In the genomic region with DNA sequence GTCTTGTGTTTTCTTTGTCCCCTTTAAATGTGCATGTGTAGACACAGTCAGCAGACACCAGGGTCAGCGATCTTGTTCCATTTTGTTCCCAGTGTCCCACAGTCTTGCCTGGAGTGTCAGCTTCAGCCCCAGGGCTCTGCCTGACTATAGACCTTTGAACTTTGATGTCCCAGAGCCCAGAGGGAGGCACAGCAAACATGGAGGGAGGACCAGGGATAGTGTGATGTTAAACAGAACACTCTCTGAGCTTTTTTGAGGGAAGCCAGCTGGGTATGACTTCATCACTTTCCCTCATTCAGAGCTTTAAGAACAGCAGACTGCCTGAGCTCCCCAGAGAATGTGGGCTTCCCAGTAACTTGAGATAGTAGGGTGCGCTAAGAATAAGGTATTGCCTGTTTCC, we compare ENCODE assay signal across 21 mouse cellular contexts. TPM values are rescaled to one million over a fixed set of nuclear protein-coding genes. Genes with fewer than 3 reads are reported as not detected.
DNase-seq lines count a peak whose midpoint lies in the region; ATAC-seq and TF ChIP-seq lines count a peak whose summit lies in the region.
"Had no signal": no experiment of that assay in that cellular context is flagged by ENCODE, and none has a peak within 500 bp of the region (broad histone marks: within the 10 kb centered on the region; RNA-seq: fewer than 3 reads in every experiment).

No protein-coding gene starts in this region.

- no peak for TF ChIP-seq POLR2A in cerebellum, adult 2 months (IDR thresholded peaks at IDR 0.05; ENCODE audit: borderline replicate concordance, insufficient read depth, low read length)

- peaks cover 16% of the 10 kb centered on the region; the same call in 1 of the 2 replicates for H3K4me1 ChIP-seq in embryonic facial prominence, embryonic 12.5 days
- peaks cover 19% of the 10 kb centered on the region for H3K4me1 ChIP-seq in heart, embryonic 16.5 days (ENCODE audit: control insufficient read depth, insufficient read depth, low read length)
- H3K4me1 ChIP-seq in liver, embryonic 14.5 days (replicated peaks; ENCODE audit: control insufficient read depth in 2 of 2, insufficient read depth in 2 of 2, low read length in 1 of 2), result peaks cover 0 to 7% of the 10 kb centered on the region in 2 experiments; a peak in 1 of 4 replicates
- no peaks in the 10 kb centered on the region for H3K4me1 ChIP-seq in cerebellum, adult 2 months (ENCODE audit: control insufficient read depth, insufficient read depth, low read length)
- no peaks in the 10 kb centered on the region for H3K4me1 ChIP-seq in midbrain, embryonic 13.5 days (replicated peaks)
- H3K4me1 ChIP-seq: neural tube, embryonic 13.5 days had no signal

- no peaks in the 10 kb centered on the region for H3K27me3 ChIP-seq in embryonic facial prominence, embryonic 12.5 days
- no peaks in the 10 kb centered on the region for H3K27me3 ChIP-seq in heart, embryonic 16.5 days (ENCODE audit: control insufficient read depth, insufficient read depth, low read length)
- H3K27me3 ChIP-seq in liver, embryonic 14.5 days (ENCODE audit: control insufficient read depth, insufficient read depth, low read length), result no peaks in the 10 kb centered on the region
- H3K27me3 ChIP-seq in cerebellum, adult 2 months (ENCODE audit: control insufficient read depth, insufficient read depth, low read length), result no peaks in the 10 kb centered on the region
- H3K27me3 ChIP-seq in midbrain, embryonic 13.5 days, result no peaks in the 10 kb centered on the region
- H3K27me3 ChIP-seq: CH12.LX; neural tube, embryonic 13.5 days had no signal

- intact Hi-C loops in heart, postnatal 25 days (cut with DNase I), result no loop called here

- peak; percentile 44 for ATAC-seq in embryonic facial prominence, embryonic 12.5 days (ENCODE audit: insufficient number of reproducible peaks, insufficient read depth, low FRiP score, low TSS enrichment)
- peak; percentile 49; the same call in 1 of the 2 replicates for ATAC-seq in heart, embryonic 16.5 days (replicated peaks; ENCODE audit: extremely low read depth, insufficient read depth, low FRiP score)
- 0 out of 2 replicates have a peak, but pooled peaks have one; percentile 21 for ATAC-seq in liver, embryonic 14.5 days (ENCODE audit: insufficient read depth)
- ATAC-seq in midbrain, embryonic 13.5 days, result no peak

- no peak overlapping the region for H3K4me3 ChIP-seq in embryonic facial prominence, embryonic 12.5 days
- H3K4me3 ChIP-seq in heart, embryonic 16.5 days (ENCODE audit: low read length), result no peak overlapping the region
- no peak overlapping the region for H3K4me3 ChIP-seq in liver, embryonic 14.5 days (ENCODE audit: insufficient read depth in 1 of 2, low read depth in 2 of 2, low read length in 2 of 2)
- no peak overlapping the region for H3K4me3 ChIP-seq in cerebellum, adult 2 months (replicated peaks; ENCODE audit: insufficient read depth, low read depth, low read length)
- H3K4me3 ChIP-seq in midbrain, embryonic 13.5 days (replicated peaks), result no peak overlapping the region
- H3K4me3 ChIP-seq: layer of hippocampus, adult 2 months; neural tube, embryonic 13.5 days had no signal

- H3K36me3 ChIP-seq in embryonic facial prominence, embryonic 12.5 days, result no peaks in the 10 kb centered on the region
- no peaks in the 10 kb centered on the region for H3K36me3 ChIP-seq in heart, embryonic 16.5 days (ENCODE audit: control insufficient read depth, insufficient read depth)
- no peaks in the 10 kb centered on the region for H3K36me3 ChIP-seq in liver, embryonic 14.5 days (replicated peaks; ENCODE audit: control insufficient read depth, insufficient read depth, low read depth)
- no peaks in the 10 kb centered on the region for H3K36me3 ChIP-seq in midbrain, embryonic 13.5 days
- H3K36me3 ChIP-seq: neural tube, embryonic 13.5 days had no signal

- WGBS in embryonic facial prominence, embryonic 12.5 days, result 65% methylated on average over 2 of the region's 2 CpGs
- 41% methylated on average over 2 of the region's 2 CpGs for WGBS in heart, embryonic 16.5 days
- 48% methylated on average over 2 of the region's 2 CpGs for WGBS in liver, embryonic 14.5 days (ENCODE audit: insufficient replicate concordance)
- WGBS in cerebellum, adult 2 months, result 64% methylated on average over 2 of the region's 2 CpGs
- 77% methylated on average over 2 of the region's 2 CpGs for WGBS in midbrain, embryonic 13.5 days

- TF ChIP-seq EP300 in liver, embryonic 14.5 days (IDR thresholded peaks at IDR 0.05; ENCODE audit: low read depth), result no peak

- no peaks in the 10 kb centered on the region for H3K9me3 ChIP-seq in embryonic facial prominence, embryonic 12.5 days
- H3K9me3 ChIP-seq in heart, embryonic 16.5 days (replicated peaks; ENCODE audit: control insufficient read depth, low read length), result no peaks in the 10 kb centered on the region
- no peaks in the 10 kb centered on the region for H3K9me3 ChIP-seq in liver, embryonic 14.5 days (ENCODE audit: control insufficient read depth, low read length)
- no peaks in the 10 kb centered on the region for H3K9me3 ChIP-seq in midbrain, embryonic 13.5 days
- H3K9me3 ChIP-seq: neural tube, embryonic 13.5 days had no signal

- H3K27ac ChIP-seq in embryonic facial prominence, embryonic 12.5 days, result no peak overlapping the region
- H3K27ac ChIP-seq in heart, embryonic 16.5 days (ENCODE audit: low read length), result peak overlapping the region; percentile 41
- H3K27ac ChIP-seq in liver, embryonic 14.5 days, result no peak overlapping the region
- H3K27ac ChIP-seq in cerebellum, adult 2 months (ENCODE audit: insufficient read depth, low read length), result no peak overlapping the region
- H3K27ac ChIP-seq in midbrain, embryonic 13.5 days, result no peak overlapping the region
- H3K27ac ChIP-seq: hindbrain, embryonic 14.5 days; layer of hippocampus, adult 2 months; neural tube, embryonic 13.5 days had no signal

- peak; percentile 96 for DNase-seq in heart, adult 11 months
- no peak for DNase-seq in heart, postnatal 25 days (ENCODE audit: low spot score)
- DNase-seq in liver, embryonic 14.5 days (ENCODE audit: low read depth in 3 of 3, low spot score in 3 of 3), result peak in 1 of 3 experiments; percentile 12
- no peak for DNase-seq in cerebellum, adult 2 months
- DNase-seq in layer of hippocampus, postnatal 14 days (ENCODE audit: low spot score in 2 of 2), result no peak
- DNase-seq: cerebellum, adult 9-10 months; embryo, embryonic 11 days; gastrocnemius, postnatal 25 days; right cerebral cortex, postnatal 4 days; thymus, postnatal 36 days had no signal

- H3K9ac ChIP-seq in embryonic facial prominence, embryonic 12.5 days, result no peak overlapping the region
- H3K9ac ChIP-seq in heart, embryonic 16.5 days (ENCODE audit: low read length), result no peak overlapping the region
- no peak overlapping the region for H3K9ac ChIP-seq in liver, embryonic 14.5 days (replicated peaks)
- H3K9ac ChIP-seq in midbrain, embryonic 13.5 days (replicated peaks), result no peak overlapping the region
- H3K9ac ChIP-seq: hindbrain, embryonic 14.5 days; neural tube, embryonic 13.5 days had no signal

- TF ChIP-seq CTCF in liver, embryonic 14.5 days (IDR thresholded peaks at IDR 0.05; ENCODE audit: low read depth), result no peak
- no peak for TF ChIP-seq CTCF in cerebellum, adult 2 months (IDR thresholded peaks at IDR 0.05; ENCODE audit: borderline replicate concordance, insufficient read depth, low read depth, low read length)

- no peak overlapping the region for H3K4me2 ChIP-seq in embryonic facial prominence, embryonic 12.5 days (replicated peaks)
- no peak overlapping the region for H3K4me2 ChIP-seq in heart, embryonic 16.5 days (ENCODE audit: low read depth, low read length)
- no peak overlapping the region for H3K4me2 ChIP-seq in liver, embryonic 14.5 days (ENCODE audit: low read depth)
- no peak overlapping the region for H3K4me2 ChIP-seq in midbrain, embryonic 13.5 days (replicated peaks)
- H3K4me2 ChIP-seq: hindbrain, embryonic 14.5 days; neural tube, embryonic 13.5 days had no signal

RNA-seq across cellular contexts. Expression of a gene that starts 39.0 kb away (rescaled TPM):
- total RNA-seq in heart, postnatal 25 days (2021), result under 1 TPM; 0.42 to 0.59 TPM
- 0.29 TPM in 2 replicates for polyA plus RNA-seq in embryonic facial prominence, embryonic 12.5 days (2016; fragmentation: Nextera tagmentation; extraction: Ambion mirVana)
- 1.4 and 1.5 TPM in 2 replicates for polyA plus RNA-seq in heart, embryonic 16.5 days (2015; fragmentation: Nextera tagmentation; extraction: Ambion mirVana)
- not detected in 2 replicates for polyA plus RNA-seq in liver, embryonic 14.5 days (2012; rRNA removed)
- not detected in 2 replicates for polyA plus RNA-seq in liver, embryonic 14.5 days (2014; fragmentation: Nextera tagmentation; extraction: Ambion mirVana)
- polyA plus RNA-seq in cerebellum, adult 2 months (2012; rRNA removed), result 0.26 and 0.89 TPM in 2 replicates
- total RNA-seq in layer of hippocampus, postnatal 14 days (2021), result 1 to 10 TPM; 1.4 to 3.2 TPM
- 0.14 and 0.22 TPM in 2 replicates for polyA plus RNA-seq in midbrain, embryonic 13.5 days (2015; fragmentation: Nextera tagmentation; extraction: Ambion mirVana)
- total RNA-seq: adrenal gland, adult 18-20 months; CH12.LX; gastrocnemius, postnatal 25 days; megakaryocyte, adult 5-6 weeks had no signal
- polyA plus RNA-seq: frontal cortex, adult 2 months had no signal

RNA-seq across cellular contexts. Expression of a gene that starts 42.6 kb away (rescaled TPM):
- 10 to 100 TPM; 88.1 to 93.4 TPM for total RNA-seq in heart, postnatal 25 days (2021)
- 27.6 and 31.1 TPM in 2 replicates for polyA plus RNA-seq in embryonic facial prominence, embryonic 12.5 days (2016; fragmentation: Nextera tagmentation; extraction: Ambion mirVana)
- 39.5 and 42.7 TPM in 2 replicates for polyA plus RNA-seq in heart, embryonic 16.5 days (2015; fragmentation: Nextera tagmentation; extraction: Ambion mirVana)
- polyA plus RNA-seq in liver, embryonic 14.5 days (2012; rRNA removed), result 0.83 and 1.2 TPM in 2 replicates
- polyA plus RNA-seq in liver, embryonic 14.5 days (2014; fragmentation: Nextera tagmentation; extraction: Ambion mirVana), result 1.8 and 2.2 TPM in 2 replicates
- 47.8 and 50.9 TPM in 2 replicates for polyA plus RNA-seq in cerebellum, adult 2 months (2012; rRNA removed)
- total RNA-seq in layer of hippocampus, postnatal 14 days (2021), result 10 to 100 TPM; 59.4 to 60.5 TPM
- 23.8 and 25.9 TPM in 2 replicates for polyA plus RNA-seq in midbrain, embryonic 13.5 days (2015; fragmentation: Nextera tagmentation; extraction: Ambion mirVana)

RNA-seq across cellular contexts. Expression of a gene that starts 57.8 kb away (rescaled TPM):
- under 1 TPM in 1 of 2 experiments, not detected in 1; 0.08 TPM for total RNA-seq in heart, postnatal 25 days (2021)
- polyA plus RNA-seq in embryonic facial prominence, embryonic 12.5 days (2016; fragmentation: Nextera tagmentation; extraction: Ambion mirVana), result 0.11 and 0.33 TPM in 2 replicates
- 0.15 and 0.38 TPM in 2 replicates for polyA plus RNA-seq in heart, embryonic 16.5 days (2015; fragmentation: Nextera tagmentation; extraction: Ambion mirVana)
- 0.03 and 0.04 TPM in 2 replicates for polyA plus RNA-seq in liver, embryonic 14.5 days (2012; rRNA removed)
- polyA plus RNA-seq in liver, embryonic 14.5 days (2014; fragmentation: Nextera tagmentation; extraction: Ambion mirVana), result not detected in 2 replicates
- polyA plus RNA-seq in cerebellum, adult 2 months (2012; rRNA removed), result not detected in 2 replicates
- total RNA-seq in layer of hippocampus, postnatal 14 days (2021), result not detected
- polyA plus RNA-seq in midbrain, embryonic 13.5 days (2015; fragmentation: Nextera tagmentation; extraction: Ambion mirVana), result not detected in 2 replicates
- total RNA-seq: gastrocnemius, postnatal 25 days; layer of hippocampus, adult 2 months had no signal
- polyA plus RNA-seq: hindbrain, embryonic 14.5 days; limb, embryonic 11.5 days; neural tube, embryonic 13.5 days had no signal
